In genomic region chr2:134912616-134913015, GRCm38 (mm10) we compare ENCODE assay signal across 14 mouse cellular contexts.
DNase-seq lines count a peak whose midpoint lies in the region; ATAC-seq and TF ChIP-seq lines count a peak whose summit lies in the region.
"Had no signal": no experiment of that assay in that cellular context is flagged by ENCODE, and none has a peak within 500 bp of the region (broad histone marks: within the 10 kb centered on the region; RNA-seq: fewer than 3 reads in every experiment).

No protein-coding gene starts in this region.

- whole genome bisulfite sequencing in forebrain, embryonic 14.5 days = 85% methylated on average over 2 of the region's 2 CpGs
- WGBS in forebrain, embryonic 11.5 days = 81% methylated on average over 2 of the region's 2 CpGs
- WGBS in olfactory bulb, adult 2 months = 68% methylated on average over 2 of the region's 2 CpGs

- H3K27me3 ChIP-seq in forebrain, embryonic 14.5 days (replicated peaks; ENCODE audit: control insufficient read depth, insufficient read depth, low read length) = no peaks in the 10 kb centered on the region
- no peaks in the 10 kb centered on the region for H3K27me3 ChIP-seq in forebrain, embryonic 11.5 days (ENCODE audit: control insufficient read depth, insufficient read depth, low read length)
- H3K27me3 ChIP-seq: heart, embryonic 15.5 days; hindbrain, embryonic 15.5 days; limb, embryonic 15.5 days had no signal

- peaks cover 8% of the 10 kb centered on the region; the same call in 1 of the 2 replicates for H3K4me1 ChIP-seq in forebrain, embryonic 14.5 days (ENCODE audit: control insufficient read depth, insufficient read depth, low read length)
- no peaks in the 10 kb centered on the region; the same call in 1 of the 2 replicates for H3K4me1 ChIP-seq in forebrain, embryonic 11.5 days (replicated peaks; ENCODE audit: control insufficient read depth, insufficient read depth, low read length)
- H3K4me1 ChIP-seq in olfactory bulb, adult 2 months (ENCODE audit: control insufficient read depth, insufficient read depth, low read length) = peaks cover 16% of the 10 kb centered on the region
- H3K4me1 ChIP-seq: heart, embryonic 15.5 days; limb, embryonic 15.5 days had no signal

- H3K27ac ChIP-seq in forebrain, embryonic 14.5 days (ENCODE audit: low read depth, low read length) = peak overlapping the region; percentile 23; the same call in 1 of the 2 replicates
- H3K27ac ChIP-seq in forebrain, embryonic 11.5 days (ENCODE audit: low read depth, low read length) = no peak overlapping the region
- H3K27ac ChIP-seq in layer of hippocampus, adult 2 months = peak overlapping the region; percentile 73
- H3K27ac ChIP-seq in olfactory bulb, adult 2 months (ENCODE audit: insufficient read depth, low read depth, low read length) = peak overlapping the region; percentile 3; the same call in 1 of the 2 replicates
- H3K27ac ChIP-seq: heart, embryonic 15.5 days; hindbrain, embryonic 15.5 days; limb, embryonic 15.5 days had no signal

- H3K36me3 ChIP-seq in forebrain, embryonic 14.5 days (ENCODE audit: control insufficient read depth, insufficient read depth, low read length) = no peaks in the 10 kb centered on the region
- H3K36me3 ChIP-seq in forebrain, embryonic 11.5 days (ENCODE audit: control insufficient read depth, insufficient read depth, low read length) = no peaks in the 10 kb centered on the region
- H3K36me3 ChIP-seq: heart, embryonic 15.5 days; hindbrain, embryonic 15.5 days; limb, embryonic 15.5 days had no signal

- no peak for TF ChIP-seq CTCF in layer of hippocampus, adult 2 months (conservative IDR thresholded peaks at IDR 0.05)
- no peak for TF ChIP-seq CTCF in olfactory bulb, adult 2 months (IDR thresholded peaks at IDR 0.05; ENCODE audit: insufficient read depth, low read depth, low read length)

- no peak overlapping the region for H3K4me2 ChIP-seq in forebrain, embryonic 14.5 days (ENCODE audit: low read length)
- H3K4me2 ChIP-seq in forebrain, embryonic 11.5 days (ENCODE audit: low read depth, low read length, severe bottlenecking) = no peak overlapping the region
- H3K4me2 ChIP-seq: heart, embryonic 15.5 days; hindbrain, embryonic 15.5 days; limb, embryonic 15.5 days; lung, embryonic 14.5 days had no signal

- DNase-seq in forebrain, embryonic 14.5 days (ENCODE audit: low spot score) = no peak
- no peak for DNase-seq in forebrain, embryonic 11.5 days (ENCODE audit: low spot score)
- DNase-seq in layer of hippocampus, adult 2 months (ENCODE audit: low spot score in 2 of 2) = no peak
- DNase-seq in layer of hippocampus, adult 8-10 months (ENCODE audit: low spot score in 2 of 2) = no peak
- DNase-seq in adrenal gland, postnatal 10 days = peak; percentile 54
- DNase-seq in embryo, embryonic 10 days (ENCODE audit: low spot score) = no peak
- no peak for DNase-seq in left cerebral cortex, postnatal 36 days (ENCODE audit: low spot score in 2 of 2)
- DNase-seq: kidney, adult 8-10 months; lung, embryonic 14.5 days; right cerebral cortex, postnatal 25 days had no signal

- no peaks in the 10 kb centered on the region for H3K9me3 ChIP-seq in forebrain, embryonic 14.5 days (replicated peaks; ENCODE audit: control insufficient read depth, low read length)
- no peaks in the 10 kb centered on the region for H3K9me3 ChIP-seq in forebrain, embryonic 11.5 days (ENCODE audit: control insufficient read depth, low read length)
- H3K9me3 ChIP-seq: heart, embryonic 15.5 days; hindbrain, embryonic 15.5 days; limb, embryonic 15.5 days had no signal

- H3K4me3 ChIP-seq in forebrain, embryonic 14.5 days (ENCODE audit: low read depth, low read length) = no peak overlapping the region
- no peak overlapping the region for H3K4me3 ChIP-seq in forebrain, embryonic 11.5 days (ENCODE audit: low read depth, low read length)
- H3K4me3 ChIP-seq in layer of hippocampus, adult 2 months = no peak overlapping the region
- no peak overlapping the region for H3K4me3 ChIP-seq in olfactory bulb, adult 2 months (ENCODE audit: insufficient read depth, low read depth, low read length)
- H3K4me3 ChIP-seq: heart, embryonic 15.5 days; hindbrain, embryonic 15.5 days; limb, embryonic 15.5 days had no signal

- H3K9ac ChIP-seq in forebrain, embryonic 14.5 days (ENCODE audit: low read length) = no peak overlapping the region
- no peak overlapping the region for H3K9ac ChIP-seq in forebrain, embryonic 11.5 days (ENCODE audit: low read length)
- H3K9ac ChIP-seq: heart, embryonic 15.5 days; hindbrain, embryonic 15.5 days; limb, embryonic 15.5 days; lung, embryonic 14.5 days had no signal

- no peak for ATAC-seq in forebrain, embryonic 14.5 days
- no peak for ATAC-seq in forebrain, embryonic 11.5 days (replicated peaks; ENCODE audit: low FRiP score)

- TF ChIP-seq POLR2A in olfactory bulb, adult 2 months (IDR thresholded peaks at IDR 0.05; ENCODE audit: insufficient read depth, low read depth, low read length) = no peak

- intact Hi-C loops in left cerebral cortex, postnatal 36 days (cut with DNase I) = no loop called here
